Mouse (Mus musculus): ENCODE measurements around the gene Cdh13.

Gene Cdh13

DNA sequence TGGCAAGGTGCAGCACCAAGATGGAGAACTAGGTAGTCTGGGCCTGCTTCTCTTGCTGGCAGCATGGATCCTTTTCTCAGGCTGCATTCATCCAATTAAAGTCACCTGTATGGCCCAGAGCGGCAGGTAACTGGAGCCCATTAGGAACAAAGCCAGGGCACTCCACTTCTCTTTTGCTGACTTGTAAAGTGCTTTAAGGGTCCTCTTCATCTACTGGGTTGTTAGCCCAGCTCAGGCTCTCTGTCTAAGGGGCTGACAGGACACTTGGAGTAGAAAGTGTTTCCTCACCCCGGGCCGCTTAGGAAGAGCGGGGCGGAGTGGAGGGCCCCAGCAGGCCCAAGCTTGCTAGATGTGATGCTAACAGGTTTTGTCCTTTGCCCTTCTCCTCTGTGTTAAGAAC lies 12.9 kb downstream of the Cdh13 start:
- DNase-seq (ENCODE audit: low spot score in 2 of 2) = no peak

DNA sequence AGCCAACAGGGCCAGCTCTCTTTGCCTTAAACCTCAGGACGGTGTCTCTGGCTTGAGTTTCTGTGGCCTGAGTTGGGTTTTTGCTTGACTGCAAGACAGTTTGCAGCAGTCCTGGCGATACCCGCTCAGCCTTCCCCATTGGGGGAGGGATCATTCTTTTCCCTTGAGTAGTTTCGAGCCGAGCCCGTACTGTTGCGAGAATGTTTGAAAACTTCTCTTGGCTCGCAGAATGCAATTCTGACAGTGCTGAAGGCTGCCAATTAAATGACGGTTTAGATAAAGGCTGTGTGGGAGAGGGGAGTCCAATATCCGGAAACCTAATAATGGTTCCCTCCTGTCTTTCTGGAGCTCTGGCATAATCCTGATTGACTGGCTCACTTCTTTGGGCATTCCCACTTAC lies 23.4 kb downstream of the Cdh13 start:
- DNase-seq (ENCODE audit: low spot score in 2 of 2) = no peak

DNA sequence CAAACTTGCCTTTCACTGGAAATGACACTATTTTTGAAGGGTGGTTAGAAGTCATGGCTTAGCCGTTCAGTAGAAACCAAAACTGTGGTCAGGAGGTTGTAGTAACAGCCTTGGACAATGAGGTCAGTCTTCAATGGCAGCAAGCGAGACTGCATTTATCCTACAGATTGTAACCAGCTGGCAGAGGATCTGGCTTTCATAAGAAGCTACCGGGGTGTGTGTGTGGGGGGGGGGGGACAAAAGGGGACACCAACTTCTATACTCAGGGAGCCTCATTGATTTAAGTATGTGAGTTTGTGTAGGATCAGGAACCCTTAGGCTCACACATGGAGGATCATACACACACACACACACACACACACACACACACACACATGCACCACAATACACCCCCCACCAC lies 25.6 kb downstream of the Cdh13 start:
- DNase-seq (ENCODE audit: low spot score in 2 of 2) = no peak

DNA sequence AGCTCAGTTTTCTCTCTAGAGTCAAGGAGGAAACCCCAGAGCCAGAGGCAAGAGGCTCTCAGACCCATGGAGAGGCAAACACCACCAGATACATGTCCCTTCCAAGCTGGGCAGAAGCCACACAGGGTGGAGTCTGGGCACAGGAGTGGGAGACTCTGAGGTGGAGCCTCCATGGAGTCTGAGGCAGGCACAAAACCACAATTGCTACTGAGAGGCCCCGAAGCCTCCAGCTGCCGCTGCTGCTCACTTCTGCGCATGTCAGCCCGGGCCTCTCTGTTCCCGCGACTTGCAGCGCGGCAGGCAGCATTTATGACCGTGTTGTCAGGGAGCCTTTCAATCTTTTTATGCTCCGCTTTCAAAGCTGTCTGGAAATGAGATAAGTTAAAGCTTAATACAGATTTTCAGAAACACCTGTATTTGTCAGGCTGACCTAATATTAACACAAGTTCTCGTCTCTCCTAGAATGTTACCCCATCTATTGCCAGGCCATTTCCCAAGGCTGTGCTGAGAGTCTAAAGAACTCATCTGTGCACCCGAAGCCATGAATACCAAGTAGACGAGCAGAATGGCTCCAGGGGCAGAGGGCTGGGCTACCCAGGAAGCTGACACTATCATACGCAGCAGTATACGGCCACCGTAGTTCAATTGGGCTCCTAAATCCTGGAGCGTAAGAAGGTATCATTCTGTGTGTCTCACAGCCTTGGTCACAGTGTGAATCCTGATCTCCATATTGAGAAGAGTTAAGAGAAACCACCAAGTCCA lies 30.1 kb downstream of the Cdh13 start:
- no peak for DNase-seq (ENCODE audit: low spot score in 2 of 2)

DNA sequence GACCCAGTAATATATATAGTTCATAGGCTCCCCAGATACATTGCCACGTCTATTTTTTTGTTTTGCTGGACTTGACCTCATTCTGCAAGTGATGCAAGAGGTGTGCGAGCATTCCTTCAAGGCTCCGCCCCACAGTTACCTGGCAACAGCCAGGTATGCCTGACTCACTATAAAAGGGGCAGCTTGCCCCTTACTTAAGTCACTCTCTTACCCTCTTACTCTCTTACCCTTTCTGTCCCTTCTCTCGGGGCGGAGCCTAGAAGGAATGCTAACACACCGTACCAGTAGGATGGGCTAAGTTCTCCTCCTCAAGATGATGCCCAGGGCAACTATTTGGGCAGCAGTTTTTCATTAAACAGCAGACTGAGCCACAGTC lies 30.6 kb downstream of the Cdh13 start:
- no peak for DNase-seq (ENCODE audit: low spot score in 2 of 2)

DNA sequence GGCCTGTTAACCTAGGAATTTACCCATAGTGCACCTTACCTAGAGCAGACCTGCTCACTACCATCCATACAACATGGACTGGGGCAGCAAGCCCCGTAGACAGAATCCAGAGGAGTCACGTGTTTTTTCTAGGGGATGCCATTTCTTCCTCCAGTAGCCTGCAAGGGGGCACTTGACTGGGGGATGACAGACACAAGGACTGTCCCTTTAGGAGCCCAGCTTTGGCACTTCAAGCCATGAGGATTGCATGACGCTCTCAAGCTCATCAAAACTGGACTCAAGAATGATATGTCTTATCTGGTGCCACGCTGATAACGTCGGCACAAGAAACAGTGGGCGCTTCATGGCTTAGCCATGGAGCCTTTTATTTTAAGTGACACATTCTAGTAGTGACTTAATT lies 31.4 kb downstream of the Cdh13 start:
- no peak for DNase-seq (ENCODE audit: low spot score in 2 of 2)

DNA sequence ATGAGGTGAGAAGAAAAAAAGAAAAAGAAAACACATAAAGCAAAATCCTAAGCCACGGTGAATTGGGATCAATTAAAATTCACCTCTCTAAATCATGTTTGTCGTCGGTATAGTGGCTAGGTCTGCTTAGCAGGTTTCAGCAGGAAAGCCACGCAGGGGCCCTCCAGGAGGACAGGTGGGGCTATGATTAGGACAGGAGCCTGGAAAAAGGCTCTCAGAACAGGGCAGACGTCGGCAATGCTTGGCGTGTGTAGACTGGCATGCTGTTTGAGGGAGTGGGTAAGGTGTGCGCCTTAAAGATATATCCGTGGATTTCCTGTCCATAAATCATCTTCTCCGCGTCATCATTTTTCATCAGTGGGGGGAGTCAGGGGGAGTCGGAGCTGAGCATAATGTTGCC lies 32.9 kb downstream of the Cdh13 start:
- no peak for DNase-seq (ENCODE audit: low spot score in 2 of 2)

DNA sequence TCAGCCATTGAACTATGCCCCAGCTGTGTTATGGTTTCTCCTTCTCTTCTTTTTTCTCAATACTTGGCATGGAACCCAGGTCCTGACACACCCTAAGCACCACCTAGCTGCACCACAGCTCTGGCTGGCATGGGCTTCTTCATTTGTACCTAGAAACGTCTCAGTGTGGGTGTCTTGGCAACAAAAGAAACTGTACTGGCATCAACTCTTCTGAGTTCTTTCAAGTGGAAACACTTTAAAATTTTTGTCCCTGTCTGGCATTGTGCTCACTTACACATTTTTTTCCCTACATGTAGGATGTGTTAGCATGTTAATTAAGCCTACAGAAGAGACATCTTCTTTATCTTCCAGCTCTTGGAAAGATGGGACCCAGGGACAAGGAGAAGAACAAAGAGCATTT lies 37.0 kb downstream of the Cdh13 start:
- peak in 1 of 2 experiments; percentile 51 for DNase-seq (ENCODE audit: low spot score in 2 of 2)

DNA sequence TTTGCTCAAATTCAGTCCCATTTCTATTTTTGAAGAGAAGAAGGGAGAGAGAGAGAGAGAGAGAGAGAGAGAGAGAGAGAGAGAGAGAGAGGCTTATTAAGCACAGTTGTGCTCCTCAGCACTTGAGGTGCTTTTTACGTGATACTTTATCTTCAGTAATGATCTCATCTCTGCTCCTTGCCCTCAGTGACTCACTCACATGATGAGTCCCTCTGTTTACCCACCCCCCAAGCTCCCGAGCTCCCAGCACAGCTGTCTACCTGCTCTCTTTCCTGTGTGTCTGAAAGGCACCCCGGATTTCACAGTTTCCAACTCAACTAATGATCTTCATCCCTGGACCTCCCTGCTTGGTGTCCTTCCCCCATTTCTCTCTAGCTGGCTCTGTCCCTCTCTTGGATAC lies 39.9 kb downstream of the Cdh13 start:
- DNase-seq (ENCODE audit: low spot score in 2 of 2) = no peak

DNA sequence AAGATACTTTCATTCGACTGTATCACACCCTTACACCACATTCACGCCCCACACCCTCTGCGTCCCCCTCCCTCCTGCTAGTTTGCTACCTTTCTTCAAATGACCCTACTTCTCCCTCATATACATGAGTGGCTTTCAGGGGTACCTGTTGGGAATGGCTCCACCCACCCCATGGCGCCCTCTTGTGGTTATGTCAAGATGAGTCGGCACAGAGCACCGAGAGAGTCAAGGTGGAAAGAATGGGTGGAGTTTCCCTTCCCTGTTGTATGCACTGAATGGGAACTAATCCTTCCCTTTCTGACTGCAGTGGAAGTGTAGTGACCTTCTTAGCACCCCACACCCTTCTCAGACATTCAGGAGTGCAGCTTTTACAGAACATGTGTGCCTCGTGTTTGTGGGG lies 51.4 kb downstream of the Cdh13 start:
- no peak for DNase-seq (ENCODE audit: low spot score in 2 of 2)

DNA sequence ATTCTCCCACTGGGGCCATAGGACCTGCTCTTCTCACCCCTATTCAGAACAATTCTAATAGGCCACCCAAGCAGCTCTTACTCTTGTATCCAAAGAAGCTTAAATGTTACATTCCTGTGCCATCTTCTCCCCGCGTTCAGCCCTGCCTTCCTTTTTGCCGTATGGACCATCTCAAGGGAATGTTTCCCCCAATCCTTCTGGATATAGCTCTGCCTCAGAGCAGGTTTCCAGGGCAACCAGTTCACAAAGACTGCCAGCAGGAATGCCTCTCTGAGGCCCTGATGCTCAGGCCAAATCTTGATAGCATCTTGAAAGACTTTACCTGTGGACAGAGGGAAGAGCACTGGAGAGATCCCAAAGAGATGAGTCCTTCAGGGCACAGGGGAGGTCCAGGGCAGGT lies 56.2 kb downstream of the Cdh13 start:
- DNase-seq (ENCODE audit: low spot score in 2 of 2) = no peak

DNA sequence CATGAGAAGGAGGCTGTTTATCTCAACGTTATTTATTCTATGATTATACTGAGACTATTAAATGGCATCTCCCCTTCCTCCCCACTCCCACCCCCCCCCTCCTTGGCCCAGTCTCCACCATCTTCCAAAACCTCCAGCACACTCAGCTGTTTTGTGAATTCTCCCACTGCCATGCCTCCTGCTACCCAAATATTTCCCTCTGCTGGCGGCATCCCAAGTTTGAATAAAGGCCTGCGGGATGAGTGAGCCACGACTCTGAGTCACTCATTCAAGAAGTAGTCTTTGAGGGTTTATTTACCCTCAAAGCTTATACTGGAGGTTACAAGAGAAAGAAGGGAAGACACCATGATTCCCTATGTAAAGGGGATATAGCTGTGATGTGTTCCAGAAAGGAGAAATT lies 59.7 kb downstream of the Cdh13 start:
- DNase-seq (ENCODE audit: low spot score in 2 of 2) = no peak

DNA sequence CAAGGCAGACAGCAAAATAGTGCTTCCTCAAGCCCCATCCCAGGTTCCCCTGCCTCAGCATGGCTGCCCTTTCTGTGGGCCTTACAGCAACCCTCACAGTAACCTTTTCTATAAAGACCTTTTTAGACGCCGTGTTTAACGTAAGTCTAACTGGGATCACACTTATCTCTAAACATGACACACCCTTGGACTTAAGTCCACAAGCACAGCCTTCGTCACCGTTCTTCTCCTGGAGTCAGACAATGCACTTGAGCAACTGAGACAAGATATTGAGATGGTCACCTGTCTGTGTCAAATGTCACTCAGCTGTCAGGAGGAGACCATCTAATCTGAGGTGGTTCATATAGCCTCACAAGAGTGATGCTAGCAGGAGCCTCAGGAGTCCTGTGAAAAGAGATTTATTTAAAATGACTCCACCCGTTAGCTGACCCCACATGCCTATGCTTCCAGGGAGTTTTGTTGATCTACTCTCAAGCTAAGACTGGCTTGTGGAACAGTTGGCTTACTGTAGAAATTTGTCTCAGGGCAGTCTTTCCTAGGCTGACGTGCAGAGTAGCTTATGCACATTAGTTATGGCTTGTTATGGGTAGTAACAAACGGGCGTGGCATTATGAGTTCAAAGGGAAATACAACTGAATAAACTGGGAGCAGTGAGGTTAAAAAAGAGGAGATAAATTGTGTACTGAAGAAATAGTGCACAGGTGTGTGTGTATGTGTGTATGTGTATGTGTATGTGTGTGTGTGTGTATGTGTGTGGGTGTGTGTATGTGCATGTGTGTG lies 65.4 kb downstream of the Cdh13 start:
- no peak for DNase-seq (ENCODE audit: low spot score in 2 of 2)

DNA sequence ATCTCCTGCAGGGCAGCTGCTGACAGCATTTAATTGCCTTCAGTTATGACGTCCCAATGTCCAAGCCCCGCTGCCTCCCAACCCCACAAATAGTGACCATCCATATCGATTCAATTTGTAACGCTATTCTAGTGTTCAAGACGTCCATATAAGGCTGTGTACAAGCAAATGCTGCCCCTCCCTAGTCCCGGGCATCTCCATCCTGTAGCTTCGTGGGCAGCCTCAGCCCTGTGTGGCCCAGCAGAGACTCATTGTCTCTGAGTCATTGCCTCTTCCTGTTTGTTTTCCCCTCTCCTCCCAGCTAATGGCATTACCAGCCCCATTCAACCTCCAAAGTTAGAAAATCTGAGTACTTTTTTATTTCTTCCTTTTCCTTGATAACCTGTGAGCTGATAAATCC lies 66.6 kb downstream of the Cdh13 start:
- DNase-seq (ENCODE audit: low spot score in 2 of 2) = no peak

DNA sequence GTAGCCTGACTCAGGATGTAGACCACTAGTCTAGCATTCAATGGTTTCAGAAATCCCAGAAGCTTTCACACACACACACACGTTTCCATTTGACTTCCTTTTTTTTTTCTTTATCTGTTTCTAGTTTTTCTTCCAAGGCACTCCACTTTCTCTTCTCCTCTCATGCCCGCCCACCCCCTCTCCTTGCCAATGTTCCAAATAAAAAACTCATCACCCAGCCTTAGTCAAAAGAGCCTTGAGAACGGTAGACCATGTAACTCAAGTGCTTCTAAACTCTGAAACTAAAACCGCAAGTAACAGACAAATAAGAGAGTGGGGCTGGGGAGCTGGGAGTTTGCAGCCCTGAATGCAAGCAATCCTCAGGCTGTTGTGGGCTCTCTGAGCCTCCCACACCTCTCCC lies 69.5 kb downstream of the Cdh13 start:
- DNase-seq (ENCODE audit: low spot score in 2 of 2) = no peak

DNA sequence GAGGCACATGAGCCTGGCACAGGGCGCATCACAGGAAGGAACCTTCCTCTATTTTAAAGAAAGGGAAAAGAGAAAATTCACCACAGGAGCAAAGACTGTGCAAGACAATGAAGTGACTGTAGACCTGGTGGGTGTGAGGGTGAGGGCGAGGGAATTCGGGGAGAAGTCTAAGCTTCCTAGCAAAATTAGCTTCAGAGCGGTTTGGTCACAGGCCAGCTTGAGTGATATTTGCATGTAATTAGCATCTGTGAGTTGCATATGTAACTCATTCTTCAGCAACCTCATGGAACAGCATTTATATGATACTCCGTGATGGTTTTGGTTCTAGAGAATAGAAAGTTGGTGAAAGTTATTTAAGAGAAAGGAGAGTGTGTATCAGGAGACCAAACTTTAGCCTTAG lies 73.5 kb downstream of the Cdh13 start:
- DNase-seq (ENCODE audit: low spot score in 2 of 2) = no peak

DNA sequence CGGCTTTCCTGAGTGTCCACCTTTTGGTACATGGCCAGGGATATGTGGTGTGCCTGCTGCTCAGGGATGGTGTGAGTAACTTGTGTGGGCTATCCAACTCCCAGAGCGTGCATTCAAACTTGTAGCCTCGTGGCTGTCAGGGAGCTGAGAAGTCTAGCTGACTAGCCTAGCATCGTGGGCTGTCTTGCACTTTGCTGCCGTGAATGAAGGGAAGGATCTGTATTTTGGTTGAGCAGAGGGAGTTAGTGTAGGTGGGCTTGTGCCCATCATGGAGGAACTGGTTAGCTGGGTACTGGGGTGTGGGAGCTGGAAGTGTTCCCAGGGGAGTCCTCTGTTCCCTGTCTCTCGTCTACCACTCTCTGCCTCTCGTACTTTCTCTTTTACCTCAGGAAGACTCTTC lies 74.1 kb downstream of the Cdh13 start:
- peak; percentile 39 to 58 for DNase-seq (ENCODE audit: low spot score in 2 of 2)

DNA sequence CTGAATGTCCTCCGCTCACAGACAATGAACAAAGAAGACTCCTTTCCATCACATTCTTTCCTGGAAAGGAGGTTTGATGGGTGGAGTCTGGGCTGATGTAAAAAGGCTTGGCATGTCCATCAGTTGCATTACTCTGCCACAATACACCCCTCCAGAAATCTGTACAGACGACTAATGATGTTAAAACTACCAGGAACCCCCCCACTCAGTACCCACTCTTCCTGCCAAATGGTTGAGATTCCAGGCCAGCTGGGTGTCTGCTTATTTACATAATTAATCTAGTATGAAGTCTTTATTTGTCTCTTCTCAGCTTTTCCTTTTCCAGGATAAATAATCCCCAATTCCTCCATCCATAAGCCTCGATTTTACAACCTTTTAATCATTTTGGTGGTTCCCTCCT lies 80.2 kb downstream of the Cdh13 start:
- DNase-seq (ENCODE audit: low spot score in 2 of 2) = no peak

DNA sequence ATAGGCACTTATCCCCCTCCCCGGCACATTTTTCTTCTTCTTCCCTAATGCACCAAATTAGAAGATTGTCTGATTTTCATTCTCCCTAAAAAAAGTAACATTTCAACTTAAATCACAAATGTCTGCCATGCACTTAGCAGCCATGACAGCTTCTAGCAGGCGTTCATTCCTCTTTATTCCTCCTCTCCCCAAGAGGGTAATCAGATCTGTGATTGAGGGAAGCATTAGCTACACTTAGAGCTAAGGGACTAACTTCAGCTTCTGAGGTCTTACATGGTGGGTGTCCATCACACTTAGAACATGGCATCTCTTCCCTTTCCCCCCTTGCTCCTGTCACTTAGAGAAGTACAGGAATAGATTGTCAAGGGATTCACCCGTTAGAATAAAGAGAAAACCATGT lies 89.6 kb downstream of the Cdh13 start:
- DNase-seq (ENCODE audit: low spot score in 2 of 2) = no peak

DNA sequence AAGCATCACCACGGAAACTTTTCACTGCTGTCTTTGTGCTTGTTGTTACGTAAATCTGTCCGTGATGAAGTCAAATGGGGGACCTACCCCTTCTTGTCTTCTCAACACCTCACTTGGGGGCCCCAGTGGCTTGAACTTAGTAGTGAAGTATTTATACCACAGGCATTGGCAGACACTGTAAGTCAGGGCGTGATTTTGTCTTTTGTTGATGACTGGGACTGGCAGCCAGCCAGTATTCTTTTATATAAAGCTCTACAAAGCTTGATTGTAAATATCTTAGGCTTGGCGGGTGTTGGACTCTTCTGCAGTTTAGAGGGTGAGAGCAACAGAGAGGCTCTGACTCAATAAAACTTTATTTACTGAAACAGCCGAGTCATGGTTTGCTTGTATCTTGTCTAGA lies 91.2 kb downstream of the Cdh13 start:
- DNase-seq (ENCODE audit: low spot score in 2 of 2) = peak; percentile 8 to 17

DNA sequence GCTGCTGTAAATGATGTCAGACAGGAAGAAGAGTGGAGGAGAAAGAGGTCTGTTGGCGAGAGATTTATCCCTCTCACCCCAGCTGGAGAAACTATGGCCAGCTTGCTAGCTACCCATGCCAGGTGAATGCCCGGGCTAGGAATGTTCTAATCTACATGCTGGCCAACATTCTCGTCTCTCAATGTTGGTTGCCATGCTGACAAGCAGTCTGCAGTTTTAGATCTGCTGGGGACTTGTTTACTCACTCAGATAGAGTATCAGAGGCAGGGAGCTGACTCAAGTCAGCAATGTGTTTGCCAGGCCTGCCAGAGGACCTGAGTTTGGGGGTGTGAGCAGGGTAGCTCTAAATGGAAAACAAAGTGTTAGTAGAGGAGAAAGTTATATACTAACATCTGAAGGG lies 93.3 kb downstream of the Cdh13 start:
- DNase-seq (ENCODE audit: low spot score in 2 of 2) = no peak

DNA sequence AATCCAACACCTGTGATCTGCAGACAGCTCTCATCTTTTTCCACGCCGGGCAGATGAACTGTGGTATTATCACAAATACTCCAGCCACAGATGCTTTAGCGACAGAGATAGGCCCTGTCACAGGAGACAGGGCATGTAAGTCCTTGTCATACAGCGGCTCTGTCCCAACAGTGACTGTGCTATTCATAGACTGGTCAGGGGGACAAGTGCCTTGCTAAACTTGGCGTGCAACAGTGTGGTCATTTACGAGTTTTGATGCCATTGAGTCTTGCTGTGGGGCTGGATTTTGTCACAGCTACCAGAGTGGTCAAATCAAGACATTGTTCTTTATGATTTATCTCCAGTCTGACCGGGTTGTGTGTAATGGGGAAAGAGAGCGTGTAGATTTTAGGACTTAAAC lies 95.5 kb downstream of the Cdh13 start:
- DNase-seq (ENCODE audit: low spot score in 2 of 2) = no peak

DNA sequence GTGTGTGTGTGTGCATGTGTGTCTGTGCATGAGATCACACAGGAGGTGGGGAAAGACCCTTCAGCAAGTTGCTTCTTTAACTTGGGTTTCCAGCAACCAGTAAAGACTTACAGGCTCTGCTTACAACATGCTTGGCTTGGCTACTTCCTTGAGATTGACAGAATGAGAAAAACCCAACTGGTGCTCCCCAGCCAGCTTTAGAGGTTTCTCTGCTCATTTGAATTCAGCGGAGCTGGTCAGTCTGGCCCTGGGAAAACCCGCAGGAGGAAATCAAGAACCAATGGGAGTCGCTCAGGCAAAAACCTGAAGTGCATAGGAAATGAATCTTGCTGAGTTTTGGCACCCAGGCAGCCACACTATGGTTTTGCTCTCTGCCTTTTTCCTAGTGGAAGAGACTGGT lies 96.1 kb downstream of the Cdh13 start:
- DNase-seq (ENCODE audit: low spot score in 2 of 2) = peak in 1 of 2 experiments; percentile 14

DNA sequence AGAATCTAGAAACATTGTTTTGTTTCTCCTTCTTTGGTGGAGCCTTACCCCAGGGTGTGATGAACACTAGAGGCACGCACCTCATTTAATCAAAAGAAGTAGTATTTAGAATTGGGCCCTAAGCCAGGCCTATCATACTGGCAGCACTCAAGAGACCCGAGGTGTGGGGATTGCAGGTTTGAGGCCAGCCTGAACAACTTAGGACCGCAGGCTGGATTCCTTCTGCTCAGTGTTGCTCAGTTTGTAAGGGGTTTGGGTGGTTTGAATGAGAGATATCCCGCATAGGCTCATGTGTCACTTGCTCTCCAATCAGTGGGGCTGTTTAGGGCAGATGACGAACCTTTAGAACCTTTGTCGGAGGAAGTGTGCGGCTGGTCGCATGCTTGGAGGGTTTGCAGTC lies 96.5 kb downstream of the Cdh13 start:
- DNase-seq (ENCODE audit: low spot score in 2 of 2) = no peak

Measured in right cerebral cortex, postnatal 36 days (tissue).